Mouse (Mus musculus): ENCODE results near the gene Lmo7. TPM values are rescaled to one million over a fixed set of nuclear protein-coding genes. Genes with fewer than 3 reads are reported as not detected.

Gene Lmo7
- polyA plus RNA-seq, 1 experiment from 2014 or later = 18.0 TPM

GRCm38 (mm10) chr14:101933551-101933950, 203.8 kb downstream of the Lmo7 start:
- Histone ChIP-seq H3K4me1 (ENCODE audit: control insufficient read depth, insufficient read depth, low read length) (no peaks in the 10 kb centered on the region), H3K9me3 (ENCODE audit: control insufficient read depth, low read depth, low read length) (no peaks in the 10 kb centered on the region), H3K9ac (replicated peaks; ENCODE audit: low read depth, low read length) (no peak overlapping the region), H3K4me2 (replicated peaks; ENCODE audit: low read depth, low read length) (no peak overlapping the region), H3K4me3 (ENCODE audit: low read depth, low read length) (no peak overlapping the region), H3K27me3 (ENCODE audit: control insufficient read depth, insufficient read depth, low read length) (no peaks in the 10 kb centered on the region), H3K27ac (ENCODE audit: low read length) (no peak overlapping the region), H3K36me3 (ENCODE audit: control insufficient read depth, insufficient read depth, low read length) (no peaks in the 10 kb centered on the region)
- no peak for ATAC-seq (ENCODE audit: insufficient number of reproducible peaks, insufficient read depth, low FRiP score, low read depth)
- 77% methylated on average over 9 of the region's 9 CpGs for WGBS

GRCm38 (mm10) chr14:101942971-101943370, 213.2 kb downstream of the Lmo7 start:
- Histone ChIP-seq H3K27me3 (ENCODE audit: control insufficient read depth, insufficient read depth, low read length) (no peaks in the 10 kb centered on the region), H3K9me3 (ENCODE audit: control insufficient read depth, low read depth, low read length) (no peaks in the 10 kb centered on the region), H3K9ac (replicated peaks; ENCODE audit: low read depth, low read length) (no peak overlapping the region), H3K27ac (ENCODE audit: low read length) (no peak overlapping the region), H3K4me2 (replicated peaks; ENCODE audit: low read depth, low read length) (0 out of 2 replicates have a peak overlapping the region, but pooled peaks have one; percentile 25), H3K36me3 (ENCODE audit: control insufficient read depth, insufficient read depth, low read length) (no peaks in the 10 kb centered on the region), H3K4me3 (ENCODE audit: low read depth, low read length) (no peak overlapping the region), H3K4me1 (ENCODE audit: control insufficient read depth, insufficient read depth, low read length) (no peaks in the 10 kb centered on the region)
- no peak for ATAC-seq (ENCODE audit: insufficient number of reproducible peaks, insufficient read depth, low FRiP score, low read depth)
- WGBS = 6% methylated on average over 4 of the region's 4 CpGs

GRCm38 (mm10) chr14:101946711-101947516, 217.2 kb downstream of the Lmo7 start:
- H3K4me2 ChIP-seq (replicated peaks; ENCODE audit: low read depth, low read length) = no peak overlapping the region
- H3K27ac ChIP-seq (ENCODE audit: low read length) = no peak overlapping the region
- H3K4me3 ChIP-seq (ENCODE audit: low read depth, low read length) = no peak overlapping the region
- no peaks in the 10 kb centered on the region for H3K4me1 ChIP-seq (ENCODE audit: control insufficient read depth, insufficient read depth, low read length)
- no peaks in the 10 kb centered on the region for H3K27me3 ChIP-seq (ENCODE audit: control insufficient read depth, insufficient read depth, low read length)
- WGBS = 53% methylated on average over 21 of the region's 21 CpGs
- H3K36me3 ChIP-seq (ENCODE audit: control insufficient read depth, insufficient read depth, low read length) = no peaks in the 10 kb centered on the region
- H3K9ac ChIP-seq (replicated peaks; ENCODE audit: low read depth, low read length) = no peak overlapping the region
- H3K9me3 ChIP-seq (ENCODE audit: control insufficient read depth, low read depth, low read length) = no peaks in the 10 kb centered on the region
- no peak; the same call in 1 of the 2 replicates for ATAC-seq (ENCODE audit: insufficient number of reproducible peaks, insufficient read depth, low FRiP score, low read depth)

- H3K9me3 ChIP-seq (ENCODE audit: control insufficient read depth, low read depth, low read length) = no peaks in the 10 kb centered on the region
- no peaks in the 10 kb centered on the region for H3K27me3 ChIP-seq (ENCODE audit: control insufficient read depth, insufficient read depth, low read length)
- no peak overlapping the region for H3K4me2 ChIP-seq (replicated peaks; ENCODE audit: low read depth, low read length)
- H3K4me3 ChIP-seq (ENCODE audit: low read depth, low read length) = no peak overlapping the region
- H3K27ac ChIP-seq (ENCODE audit: low read length) = no peak overlapping the region
- H3K4me1 ChIP-seq (ENCODE audit: control insufficient read depth, insufficient read depth, low read length) = no peaks in the 10 kb centered on the region
- no peaks in the 10 kb centered on the region for H3K36me3 ChIP-seq (ENCODE audit: control insufficient read depth, insufficient read depth, low read length)
- WGBS = 50% methylated on average over 2 of the region's 2 CpGs
- no peak overlapping the region for H3K9ac ChIP-seq (replicated peaks; ENCODE audit: low read depth, low read length)
- 0 out of 2 replicates have a peak, but pooled peaks have one; percentile 49 for ATAC-seq (ENCODE audit: insufficient number of reproducible peaks, insufficient read depth, low FRiP score, low read depth)
Observed at GRCm38 (mm10) chr14:101949114-101949513, 219.4 kb downstream of the Lmo7 start.

GRCm38 (mm10) chr14:101951107-101951506, 221.3 kb downstream of the Lmo7 start:
- no peaks in the 10 kb centered on the region for H3K27me3 ChIP-seq (ENCODE audit: control insufficient read depth, insufficient read depth, low read length)
- no peaks in the 10 kb centered on the region for H3K9me3 ChIP-seq (ENCODE audit: control insufficient read depth, low read depth, low read length)
- ATAC-seq (ENCODE audit: insufficient number of reproducible peaks, insufficient read depth, low FRiP score, low read depth) = no peak
- 85% methylated on average over 6 of the region's 6 CpGs for WGBS
- no peak overlapping the region for H3K27ac ChIP-seq (ENCODE audit: low read length)
- no peak overlapping the region for H3K4me3 ChIP-seq (ENCODE audit: low read depth, low read length)
- no peaks in the 10 kb centered on the region for H3K36me3 ChIP-seq (ENCODE audit: control insufficient read depth, insufficient read depth, low read length)
- no peaks in the 10 kb centered on the region for H3K4me1 ChIP-seq (ENCODE audit: control insufficient read depth, insufficient read depth, low read length)
- H3K9ac ChIP-seq (replicated peaks; ENCODE audit: low read depth, low read length) = no peak overlapping the region
- H3K4me2 ChIP-seq (replicated peaks; ENCODE audit: low read depth, low read length) = no peak overlapping the region

GRCm38 (mm10) chr14:101953793-101954468, 224.2 kb downstream of the Lmo7 start:
- Histone ChIP-seq H3K4me3 (ENCODE audit: low read depth, low read length) (no peak overlapping the region), H3K9me3 (ENCODE audit: control insufficient read depth, low read depth, low read length) (no peaks in the 10 kb centered on the region), H3K36me3 (ENCODE audit: control insufficient read depth, insufficient read depth, low read length) (no peaks in the 10 kb centered on the region), H3K27ac (ENCODE audit: low read length) (no peak overlapping the region), H3K27me3 (ENCODE audit: control insufficient read depth, insufficient read depth, low read length) (no peaks in the 10 kb centered on the region), H3K9ac (replicated peaks; ENCODE audit: low read depth, low read length) (no peak overlapping the region), H3K4me1 (ENCODE audit: control insufficient read depth, insufficient read depth, low read length) (no peaks in the 10 kb centered on the region), H3K4me2 (replicated peaks; ENCODE audit: low read depth, low read length) (no peak overlapping the region)
- no peak for ATAC-seq (ENCODE audit: insufficient number of reproducible peaks, insufficient read depth, low FRiP score, low read depth)
- 81% methylated on average over 9 of the region's 9 CpGs for WGBS

- H3K4me3 ChIP-seq (ENCODE audit: low read depth, low read length) = no peak overlapping the region
- H3K4me2 ChIP-seq (replicated peaks; ENCODE audit: low read depth, low read length) = no peak overlapping the region
- H3K4me1 ChIP-seq (ENCODE audit: control insufficient read depth, insufficient read depth, low read length) = no peaks in the 10 kb centered on the region
- H3K9ac ChIP-seq (replicated peaks; ENCODE audit: low read depth, low read length) = no peak overlapping the region
- no peaks in the 10 kb centered on the region for H3K36me3 ChIP-seq (ENCODE audit: control insufficient read depth, insufficient read depth, low read length)
- no peaks in the 10 kb centered on the region for H3K9me3 ChIP-seq (ENCODE audit: control insufficient read depth, low read depth, low read length)
- ATAC-seq (ENCODE audit: insufficient number of reproducible peaks, insufficient read depth, low FRiP score, low read depth) = no peak
- 78% methylated on average over 6 of the region's 6 CpGs for WGBS
- H3K27me3 ChIP-seq (ENCODE audit: control insufficient read depth, insufficient read depth, low read length) = no peaks in the 10 kb centered on the region
- H3K27ac ChIP-seq (ENCODE audit: low read length) = no peak overlapping the region
Observed at GRCm38 (mm10) chr14:101964381-101964780, 234.6 kb downstream of the Lmo7 start.

- H3K4me3 ChIP-seq (ENCODE audit: low read depth, low read length) = no peak overlapping the region
- no peak overlapping the region for H3K4me2 ChIP-seq (replicated peaks; ENCODE audit: low read depth, low read length)
- H3K9ac ChIP-seq (replicated peaks; ENCODE audit: low read depth, low read length) = no peak overlapping the region
- no peak for ATAC-seq (ENCODE audit: insufficient number of reproducible peaks, insufficient read depth, low FRiP score, low read depth)
- no peaks in the 10 kb centered on the region for H3K27me3 ChIP-seq (ENCODE audit: control insufficient read depth, insufficient read depth, low read length)
- no peaks in the 10 kb centered on the region for H3K4me1 ChIP-seq (ENCODE audit: control insufficient read depth, insufficient read depth, low read length)
- no peaks in the 10 kb centered on the region for H3K9me3 ChIP-seq (ENCODE audit: control insufficient read depth, low read depth, low read length)
- H3K27ac ChIP-seq (ENCODE audit: low read length) = no peak overlapping the region
- no peaks in the 10 kb centered on the region for H3K36me3 ChIP-seq (ENCODE audit: control insufficient read depth, insufficient read depth, low read length)
- 57% methylated on average over 1 of the region's 1 CpGs for WGBS
Observed at GRCm38 (mm10) chr14:101964956-101965355, 235.2 kb downstream of the Lmo7 start.

Data from stomach, embryonic 14.5 days (tissue).